Mouse (Mus musculus) heart, postnatal 10 days (tissue): ENCODE measurements around the gene Txnrd3. TPM values are rescaled to one million over a fixed set of nuclear protein-coding genes. Genes with fewer than 3 reads are reported as not detected.

Experiments
- DNase-seq, 2 experiments: peaks; one replicate each; pipeline ENCODE4 v3.0.0; 2021
- intact Hi-C: fragments of 180-260 bp; cut with DNase I; formaldehyde crosslinking; loops from one replicate; pipeline ENCODE4 v1.15.1; 2025
- total RNA-seq, 2 experiments: library from RNA; stranded (reverse); gene quantifications; 2 replicates each; pipeline ENCODE4 v1.2.3; 2021

The Txnrd3 gene
- total RNA-seq, 2 experiments from 2014 or later = 26.1 to 27.1 TPM

DNA sequence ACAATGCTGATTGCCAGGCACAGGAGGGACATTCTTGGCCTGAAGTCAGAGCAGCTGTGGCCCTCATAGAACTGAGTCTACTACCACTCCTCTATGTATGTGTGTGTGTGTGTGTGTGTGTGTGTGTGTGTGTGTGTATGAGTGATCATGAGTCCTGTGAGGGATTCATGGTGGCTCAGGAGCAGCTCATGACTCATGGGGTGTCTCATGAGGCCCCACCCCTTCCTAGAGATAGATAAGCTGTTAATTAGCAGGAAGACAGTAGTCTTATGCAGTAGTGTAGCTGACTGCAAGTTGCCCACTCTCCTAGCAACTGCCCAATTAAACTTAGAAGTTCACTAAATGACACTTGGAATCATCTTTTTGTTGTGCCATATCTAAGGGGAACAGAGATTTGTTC is 8.0 kb downstream of the Txnrd3 start:
- DNase-seq = no peak
- intact Hi-C loops = no loop called here

DNA sequence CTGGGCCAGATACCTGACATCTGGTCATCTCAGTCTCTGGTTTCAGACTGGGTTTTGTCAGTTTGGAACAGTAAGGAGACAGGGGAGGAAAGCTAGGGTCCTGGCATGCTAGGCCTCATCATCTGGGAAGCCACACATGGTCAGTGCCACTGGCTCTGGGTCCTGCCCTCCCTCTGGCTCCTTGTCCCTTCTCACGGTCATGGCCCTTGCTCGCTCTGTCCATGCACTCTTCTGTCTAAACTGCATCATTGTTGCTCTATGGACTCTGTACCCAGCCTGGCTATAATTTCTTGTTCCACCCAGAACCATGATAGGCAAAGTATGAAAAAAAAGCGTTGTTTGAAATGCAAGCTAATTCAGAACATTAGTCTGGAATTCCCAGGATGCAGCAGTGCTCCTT is 11.2 kb downstream of the Txnrd3 start:
- DNase-seq = no peak
- intact Hi-C loops = no loop called here

- no peak for DNase-seq
- intact Hi-C loops = no loop called here
Observed at GRCm38 (mm10) chr6:89658342-89658741, 14.6 kb downstream of the Txnrd3 start.

DNA sequence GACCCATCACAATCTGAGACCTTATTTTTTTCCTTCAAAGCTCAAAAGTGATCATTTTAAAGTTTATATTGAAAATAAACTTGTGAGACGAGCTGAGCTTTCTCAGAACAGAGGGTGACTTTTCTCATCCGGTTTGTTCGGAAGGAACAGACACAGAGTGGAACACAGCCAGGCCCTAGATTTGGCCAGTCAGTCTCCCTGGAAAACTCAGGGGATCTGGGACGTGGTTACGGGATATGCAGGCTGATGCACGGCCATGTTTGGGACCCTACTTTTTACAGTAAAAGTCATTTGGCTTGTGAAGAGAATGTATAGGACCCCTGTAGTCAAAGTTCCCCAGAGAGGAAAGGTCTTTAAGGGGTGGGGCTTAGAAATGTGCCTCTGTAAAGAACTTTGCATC is 15.1 kb downstream of the Txnrd3 start:
- peak in 1 of 2 experiments; percentile 24 for DNase-seq
- intact Hi-C loops = no loop called here

DNA sequence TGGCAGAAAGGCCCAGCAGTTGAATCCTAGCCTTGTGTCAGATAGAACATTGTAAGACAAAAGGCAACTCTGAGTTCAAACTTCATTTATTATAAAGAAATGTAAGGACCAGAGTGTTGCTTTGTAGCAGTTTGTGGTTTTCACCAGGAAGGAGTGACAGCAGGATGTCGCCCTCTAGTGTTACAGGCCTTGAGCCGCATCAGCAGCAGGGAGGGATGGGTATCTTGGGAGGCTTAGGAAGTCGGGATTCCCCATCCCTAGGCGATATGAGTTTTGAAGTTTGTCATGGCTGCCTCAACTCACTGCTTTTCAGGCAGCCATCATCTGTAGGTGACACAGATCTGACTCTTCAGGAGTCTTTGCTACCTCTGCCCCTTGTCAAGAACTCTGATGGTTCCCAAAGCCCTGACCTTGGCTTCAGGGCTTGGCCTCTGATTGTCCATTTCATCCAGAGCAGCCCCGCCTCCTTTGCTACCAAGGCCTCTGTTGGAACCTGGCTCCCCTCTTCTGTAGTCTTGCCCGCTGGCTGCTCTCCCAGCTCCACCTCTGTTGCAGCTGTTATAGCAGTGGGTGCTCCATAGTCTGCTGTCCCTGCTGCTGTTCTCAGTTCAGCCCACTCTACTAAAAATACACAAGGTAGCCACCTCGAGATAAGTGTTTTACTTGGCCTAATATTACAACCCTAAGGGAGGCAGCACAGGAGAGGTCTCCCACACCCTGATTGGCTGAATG is 16.1 kb downstream of the Txnrd3 start:
- peak; percentile 73 to 77 for DNase-seq
- intact Hi-C loops = no loop called here

DNA sequence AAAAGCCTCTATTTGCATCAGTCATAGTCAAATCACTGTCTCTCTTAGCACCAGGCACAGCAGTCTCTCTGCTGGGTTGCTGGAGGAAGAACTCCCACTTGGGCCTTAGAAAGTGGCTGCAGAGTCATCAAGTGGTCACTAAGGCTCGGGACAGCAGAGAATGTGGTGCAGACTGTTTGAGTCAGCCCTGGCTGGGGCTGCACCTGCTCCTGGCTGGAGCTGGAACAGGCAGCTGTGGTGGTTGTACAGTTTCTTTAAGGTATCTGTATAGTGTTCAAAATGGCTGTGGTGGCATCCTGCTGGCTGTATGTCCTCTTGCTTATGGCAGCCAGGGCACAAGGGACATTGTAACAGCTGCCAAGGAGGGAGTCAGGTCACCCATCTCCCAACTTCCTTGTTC is 16.7 kb downstream of the Txnrd3 start:
- no peak for DNase-seq
- intact Hi-C loops = no loop called here

- intact Hi-C loops = no loop called here
Observed at GRCm38 (mm10) chr6:89662521-89662920, 18.7 kb downstream of the Txnrd3 start.

GRCm38 (mm10) chr6:89665155-89665554 is 21.4 kb downstream of the Txnrd3 start:
- DNase-seq = no peak

More at GRCm38 (mm10) chr6:89662521-89662920, 18.7 kb downstream of the Txnrd3 start:
- DNase-seq = no peak

DNA sequence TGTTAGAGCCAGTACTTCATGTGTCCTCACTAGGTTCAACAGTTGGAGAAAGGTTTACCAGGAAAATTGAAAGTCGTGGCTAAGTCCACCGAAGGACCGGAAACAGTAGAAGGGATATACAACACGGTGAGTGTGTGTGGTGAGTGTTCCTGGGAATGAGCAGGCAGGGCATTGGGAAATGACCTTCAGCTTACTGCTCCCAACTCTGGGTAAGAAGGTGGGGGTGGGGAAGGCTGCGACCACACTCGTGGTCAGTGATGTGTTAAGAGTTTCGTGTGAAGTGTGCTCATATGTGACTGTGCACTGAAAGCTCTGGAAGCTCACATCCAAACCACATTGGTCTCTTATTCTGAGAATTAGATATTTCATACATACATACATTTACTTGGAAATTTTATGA is 21.9 kb downstream of the Txnrd3 start:
- DNase-seq = no peak
- intact Hi-C loops = no loop called here

More at GRCm38 (mm10) chr6:89665155-89665554, 21.4 kb downstream of the Txnrd3 start:
- intact Hi-C loops = no loop called here

- intact Hi-C loops = no loop called here
- DNase-seq = no peak
Observed at GRCm38 (mm10) chr6:89666976-89667375, 23.2 kb downstream of the Txnrd3 start.

DNA sequence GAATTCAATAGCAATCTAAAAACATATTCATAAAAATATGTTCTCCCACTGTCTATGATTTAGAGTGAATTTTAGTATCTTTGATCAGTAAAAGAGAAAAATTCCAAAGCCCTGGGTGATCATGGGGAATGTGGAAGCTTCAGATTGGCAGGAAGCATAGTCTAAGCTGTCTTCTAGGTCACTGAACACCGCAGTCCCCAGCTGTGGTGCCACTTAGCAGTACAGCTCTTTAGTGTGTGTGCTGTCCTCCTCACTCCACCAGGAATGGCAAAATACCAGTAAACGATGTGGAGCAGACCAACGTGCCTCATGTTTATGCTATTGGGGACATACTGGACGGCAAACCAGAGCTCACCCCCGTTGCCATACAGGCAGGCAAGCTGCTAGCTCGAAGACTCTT is 25.8 kb downstream of the Txnrd3 start:
- DNase-seq = no peak
- intact Hi-C loops = no loop called here

DNA sequence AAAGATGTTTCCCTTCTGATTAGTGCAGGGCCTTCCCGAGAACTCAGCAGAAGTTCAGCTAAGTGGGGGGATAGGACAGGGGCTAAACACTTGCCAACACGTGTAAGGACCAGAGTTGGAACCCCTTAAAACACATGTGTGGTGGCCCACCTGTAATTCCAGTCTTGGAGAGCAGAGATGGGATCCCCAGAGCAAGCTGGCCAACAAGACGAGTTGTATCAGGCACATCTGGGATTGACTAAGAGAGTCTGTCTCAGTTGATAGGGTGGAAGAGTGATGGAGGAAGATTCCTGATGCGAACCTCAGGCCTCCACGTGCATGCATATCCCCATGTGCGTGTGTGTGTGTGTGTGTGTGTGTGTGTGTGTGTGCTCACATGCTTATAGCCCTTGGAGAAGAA is 27.6 kb downstream of the Txnrd3 start:
- intact Hi-C loops = loop anchor here (10.0 kb wide), 2 partner anchors 843 to 903 kb away; no protein-coding TSS in a partner anchor
- DNase-seq = no peak

DNA sequence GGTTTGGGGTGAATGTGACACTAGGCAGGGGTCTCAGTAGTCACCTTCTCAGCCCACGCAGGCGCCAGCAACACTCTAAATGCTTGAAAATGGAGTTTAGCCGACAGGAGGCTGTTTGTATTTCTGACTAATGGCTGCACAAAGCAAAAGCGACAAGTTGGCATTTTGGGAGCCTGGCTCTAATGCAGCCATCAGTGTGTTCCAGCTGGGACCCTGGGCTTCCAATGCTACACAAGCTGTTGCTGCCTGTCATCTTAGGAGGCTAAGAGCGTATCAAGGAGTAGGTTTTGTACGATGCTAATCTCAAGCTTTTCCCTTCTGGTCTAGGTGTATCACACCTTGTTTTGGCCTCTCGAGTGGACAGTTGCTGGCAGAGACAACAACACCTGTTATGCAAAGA is 28.9 kb downstream of the Txnrd3 start:
- no peak for DNase-seq
- intact Hi-C loops = loop anchor here (10.0 kb wide), 2 partner anchors 842 to 902 kb away; no protein-coding TSS in a partner anchor

DNA sequence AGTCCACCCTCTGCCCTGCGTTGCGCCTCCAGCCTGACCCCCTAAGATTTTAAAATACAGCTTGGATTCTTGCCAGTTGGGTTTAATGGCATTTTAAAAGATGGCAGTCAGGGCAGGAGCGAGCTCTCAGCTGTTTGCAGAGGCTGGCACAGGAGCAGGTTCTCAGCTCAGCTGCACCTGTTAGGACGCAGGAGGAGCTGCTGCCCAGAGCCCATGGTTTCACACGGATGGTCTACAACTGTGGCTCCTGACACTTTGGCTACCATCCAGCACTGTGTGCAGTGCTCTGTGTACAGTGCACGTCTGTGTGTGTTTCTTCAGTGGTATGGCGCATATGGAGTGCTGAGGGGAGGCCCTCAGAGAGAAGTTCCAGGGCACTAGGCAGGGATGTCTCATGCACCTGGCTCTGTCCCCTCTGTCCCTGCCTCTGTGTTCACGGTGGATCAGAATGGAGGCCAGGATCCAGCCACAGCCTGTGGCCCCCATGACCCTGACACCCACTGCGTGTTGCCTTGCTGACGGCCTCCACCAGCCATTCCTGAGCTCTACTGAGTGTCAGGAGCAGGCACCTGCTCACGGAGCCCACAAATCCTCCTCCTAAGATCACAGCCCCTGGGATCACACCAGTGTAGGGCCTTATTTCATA is 29.5 kb downstream of the Txnrd3 start:
- DNase-seq = no peak
- intact Hi-C loops = loop anchor here (10.0 kb wide), 2 partner anchors 842 to 902 kb away; no protein-coding TSS in a partner anchor

DNA sequence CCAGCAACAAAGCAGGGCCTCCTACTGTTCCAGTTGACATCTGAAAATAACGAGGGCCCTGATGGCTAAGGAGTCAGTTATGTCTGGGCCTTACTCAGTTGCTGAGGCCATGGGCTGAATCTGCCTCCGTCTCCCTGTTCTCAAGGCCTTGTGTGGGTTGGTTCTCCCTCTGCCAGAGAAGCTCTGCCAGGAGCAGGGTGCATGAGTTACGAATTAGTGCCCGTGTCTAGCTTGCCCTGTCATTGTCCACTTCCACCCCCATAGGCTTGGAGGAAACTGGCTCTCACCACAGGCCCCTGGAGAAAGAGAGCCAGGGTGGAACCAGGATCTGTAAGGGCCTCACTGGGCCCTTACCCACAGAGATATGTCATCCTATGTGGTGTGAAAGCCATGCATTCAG is 34.7 kb downstream of the Txnrd3 start:
- intact Hi-C loops = loop anchor here (10.0 kb wide), 2 partner anchors 836 to 896 kb away; no protein-coding TSS in a partner anchor
- no peak for DNase-seq

DNA sequence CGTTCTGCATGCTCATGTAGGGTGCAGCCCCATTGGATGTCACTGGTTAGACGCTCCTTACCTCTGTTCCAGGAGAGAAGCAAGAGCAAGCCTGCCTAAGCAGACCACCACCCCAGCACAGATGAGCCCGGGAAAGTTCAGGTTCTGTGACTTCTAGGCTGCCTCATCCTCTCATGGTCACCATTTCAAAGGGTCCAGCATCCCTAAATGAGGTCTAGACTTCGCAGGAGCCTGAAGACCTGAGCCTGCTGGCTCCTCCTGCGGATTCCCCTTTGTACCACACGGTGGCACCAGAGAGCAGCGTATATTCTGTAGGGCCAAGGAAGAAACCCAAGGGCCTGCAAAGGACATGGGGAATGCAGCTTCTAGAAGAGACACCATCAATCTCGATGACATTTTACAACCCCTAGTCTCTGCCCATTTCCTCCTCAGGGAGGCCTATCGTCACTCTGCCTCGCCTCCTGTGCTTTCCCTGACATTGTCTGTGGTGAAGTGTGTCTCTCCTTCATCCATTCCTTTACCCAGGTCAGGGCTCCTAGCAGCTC is 35.6 kb downstream of the Txnrd3 start:
- DNase-seq = peak; percentile 70 to 80
- intact Hi-C loops = loop anchor here (10.0 kb wide), 2 partner anchors 835 to 895 kb away; no protein-coding TSS in a partner anchor

GRCm38 (mm10) chr6:89680155-89680554 is 36.4 kb downstream of the Txnrd3 start:
- intact Hi-C loops = loop anchor here (10.0 kb wide), 4 partner anchors 305 to 855 kb away; partner anchors contain the start of genes Cfap100 and Chst13
- peak; percentile 80 to 89 for DNase-seq

- intact Hi-C loops = loop anchor here (10.0 kb wide), 4 partner anchors 301 to 851 kb away; partner anchors contain the start of genes Cfap100 and Chst13
- no peak for DNase-seq
Observed at GRCm38 (mm10) chr6:89684231-89684630, 40.4 kb downstream of the Txnrd3 start.

DNA sequence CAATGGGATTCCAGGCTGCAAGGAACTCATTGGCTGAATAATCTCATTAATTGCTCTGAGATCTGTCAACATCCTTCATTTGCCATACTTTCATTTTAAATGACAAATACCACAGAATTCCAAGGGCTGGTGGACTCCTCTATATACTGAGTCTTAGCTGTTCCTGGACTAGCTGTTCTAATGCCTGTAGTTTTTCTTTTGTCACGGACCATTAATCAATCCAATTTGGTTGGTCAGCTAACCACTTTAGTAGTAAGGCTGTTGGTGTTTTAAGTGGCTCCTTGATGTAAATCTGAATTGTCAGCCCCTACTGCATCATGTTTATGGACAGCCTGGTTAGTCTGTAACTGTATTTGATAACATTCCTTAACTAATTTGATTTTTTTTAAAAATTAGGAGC is 43.3 kb downstream of the Txnrd3 start:
- intact Hi-C loops = loop anchor here (10.0 kb wide), 4 partner anchors 298 to 848 kb away; partner anchors contain the start of genes Cfap100 and Chst13
- no peak for DNase-seq

GRCm38 (mm10) chr6:89706624-89707023 is 62.8 kb downstream of the Txnrd3 start:
- intact Hi-C loops = no loop called here
- DNase-seq = peak in 1 of 2 experiments; percentile 1

- intact Hi-C loops = no loop called here
- no peak for DNase-seq
Observed at GRCm38 (mm10) chr6:89707240-89707639, 63.5 kb downstream of the Txnrd3 start, which contains the start of gene Vmn1r40. Vmn1r40 (plus strand) TSS chr6:89707540.
